Mouse (Mus musculus) liver, embryonic 12.5 days (tissue): ENCODE measurements around the gene Ces3a. TPM values are rescaled to one million over a fixed set of nuclear protein-coding genes. Genes with fewer than 3 reads are reported as not detected.

Experiments
- ATAC-seq: fragments of 200-750 bp; cut with Nextera tagmentation; 2 replicates; pipeline ENCODE4 v1.8.0; 2017; ENCODE audit warnings: moderate number of reproducible peaks, mild to moderate bottlenecking, moderate library complexity
- H3K27ac ChIP-seq: fragments of 300-500 bp; sonication (generic); 2 replicates; pipeline ENCODE4 v1.5.1; 2016; ENCODE audit warnings: mild to moderate bottlenecking
- H3K27me3 ChIP-seq: fragments of 300-500 bp; sonication (generic); replicated peaks from 2 replicates; pipeline ENCODE4 v1.6.1; 2016; ENCODE audit warnings: mild to moderate bottlenecking, moderate library complexity
- H3K36me3 ChIP-seq: fragments of 300-500 bp; sonication (generic); 2 replicates; pipeline ENCODE4 v1.6.1; 2016; ENCODE audit warnings: mild to moderate bottlenecking, moderate library complexity
- H3K4me1 ChIP-seq: fragments of 300-500 bp; sonication (generic); 2 replicates; pipeline ENCODE4 v1.6.1; 2016
- H3K4me2 ChIP-seq: fragments of 300-500 bp; sonication (generic); 2 replicates; pipeline ENCODE4 v1.6.1; 2016; ENCODE audit warnings: mild to moderate bottlenecking, moderate library complexity
- H3K4me3 ChIP-seq: fragments of 300-500 bp; sonication (generic); 2 replicates; pipeline ENCODE4 v1.5.1; 2016; ENCODE audit warnings: mild to moderate bottlenecking, moderate library complexity
- H3K9ac ChIP-seq: fragments of 300-500 bp; sonication (generic); 2 replicates; pipeline ENCODE4 v1.6.1; 2016; ENCODE audit warnings: mild to moderate bottlenecking, moderate library complexity
- H3K9me3 ChIP-seq: fragments of 300-500 bp; sonication (generic); replicated peaks from 2 replicates; pipeline ENCODE4 v1.6.1; 2016; ENCODE audit warnings: mild to moderate bottlenecking, moderate library complexity
- WGBS: fragments of 180-500 bp; shearing (Covaris S2); methylation state at CpG from one replicate; pipeline ENCODE4 v1.1.7; 2016; ENCODE audit not compliant: insufficient replicate concordance; 5-methylcytosine and 5-hydroxymethylcytosine counted together
- polyA plus RNA-seq: library from polyadenylated mRNA; unstranded; fragments of >200 nt; fragmentation: Nextera tagmentation; extraction: Ambion mirVana; gene quantifications from 2 replicates; pipeline ENCODE4 v1.2.1, GENCODE M21; 2016

Ces3a gene
- polyA plus RNA-seq: not detected in 2 replicates

DNA sequence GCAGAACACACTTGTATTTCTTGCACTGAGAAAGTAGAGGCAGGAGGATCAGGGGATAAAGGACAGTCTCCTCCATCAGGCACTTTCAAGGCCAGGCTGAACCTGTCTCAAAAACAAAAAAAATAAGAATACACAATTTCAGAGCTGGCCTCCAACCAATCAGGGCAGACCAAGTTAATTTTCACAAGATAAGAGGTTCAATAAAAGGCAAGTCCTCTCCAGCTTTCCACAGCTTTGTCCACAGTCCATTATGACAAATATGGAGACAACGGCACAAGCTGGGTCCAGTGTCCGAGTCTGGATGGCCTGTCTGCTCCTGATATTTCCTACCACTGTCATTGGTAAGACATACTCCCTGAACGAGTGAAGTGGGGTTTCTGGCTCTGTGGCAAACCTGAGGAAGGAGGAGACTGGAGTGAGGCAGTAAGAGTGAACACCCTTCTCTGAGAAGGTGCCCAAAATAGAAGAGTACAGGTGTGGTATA lies at the start of gene Ces3a:
Ces3a (plus strand) TSS at position 231 of the 484 bp plus-strand sequence.
- no peak within 1 kb of the TSS for H3K9ac ChIP-seq
- no peak for ATAC-seq
- no peak within 1 kb of the TSS for H3K27ac ChIP-seq
- H3K36me3 ChIP-seq: no peaks in the 10 kb centered on the region
- H3K4me1 ChIP-seq: no peaks in the 10 kb centered on the region
- H3K9me3 ChIP-seq: no peaks in the 10 kb centered on the region
- H3K4me3 ChIP-seq: no peak within 1 kb of the TSS
- H3K4me2 ChIP-seq: no peak within 1 kb of the TSS
- no peaks in the 10 kb centered on the region for H3K27me3 ChIP-seq
- WGBS: 66% methylated on average over 3 of the region's 3 CpGs

DNA sequence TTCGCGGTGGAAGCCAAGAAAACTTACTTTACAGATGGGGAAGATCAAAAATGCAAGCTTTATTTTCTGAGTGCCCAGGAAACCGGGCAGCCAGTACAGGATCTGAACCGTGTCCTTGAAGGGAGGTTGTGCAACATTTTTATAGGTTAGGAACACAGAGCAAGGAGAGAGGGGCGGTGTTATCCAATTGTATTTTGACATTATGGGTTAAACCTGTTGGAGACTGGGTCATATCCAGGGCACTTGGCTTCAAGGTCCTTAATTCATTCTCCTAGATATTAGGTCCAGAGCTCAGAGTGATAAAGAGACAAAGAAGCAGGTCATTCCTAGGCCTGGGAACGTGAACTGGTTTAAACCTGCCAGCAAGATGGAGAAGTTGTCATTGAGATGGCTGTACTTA lies 49.2 kb upstream of the Ces3a start:
- H3K27ac ChIP-seq: no peak overlapping the region
- ATAC-seq: no peak
- no peak overlapping the region for H3K9ac ChIP-seq
- H3K4me3 ChIP-seq: no peak overlapping the region
- 67% methylated on average over 6 of the region's 6 CpGs for WGBS
- no peaks in the 10 kb centered on the region for H3K4me1 ChIP-seq
- H3K36me3 ChIP-seq: no peaks in the 10 kb centered on the region
- H3K9me3 ChIP-seq: no peaks in the 10 kb centered on the region
- no peaks in the 10 kb centered on the region for H3K27me3 ChIP-seq
- no peak overlapping the region for H3K4me2 ChIP-seq

DNA sequence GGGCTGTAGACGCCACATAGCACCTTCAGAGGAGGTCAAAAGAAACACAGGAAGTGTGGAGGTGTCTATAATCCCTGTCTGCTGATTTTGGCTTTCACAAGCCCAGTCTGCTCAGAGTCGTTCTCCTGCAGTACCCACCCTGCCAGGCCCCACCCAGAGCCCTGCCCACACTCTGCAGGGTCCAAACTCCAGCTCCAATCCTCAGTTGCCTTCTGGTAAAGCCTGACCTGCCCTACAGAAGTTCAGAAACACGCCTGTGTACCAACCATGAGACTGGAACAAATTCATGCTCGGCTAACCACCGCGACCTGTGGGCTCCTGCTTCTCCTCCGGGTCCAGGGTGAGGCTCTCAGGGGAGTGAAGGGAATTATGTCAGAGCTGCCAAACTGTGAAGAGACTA lies 47.8 kb upstream of the Ces3a start, which contains the start of gene Ces2h:
Ces2h (plus strand) TSS at position 268 of the 400 bp plus-strand sequence.
- Histone ChIP-seq H3K4me1 (no peaks in the 10 kb centered on the region), H3K36me3 (no peaks in the 10 kb centered on the region), H3K27me3 (no peaks in the 10 kb centered on the region), H3K27ac (no peak within 1 kb of the TSS), H3K9me3 (no peaks in the 10 kb centered on the region), H3K9ac (no peak within 1 kb of the TSS), H3K4me3 (no peak within 1 kb of the TSS), H3K4me2 (no peak within 1 kb of the TSS)
- no peak for ATAC-seq
- WGBS: 69% methylated on average over 7 of the region's 7 CpGs

DNA sequence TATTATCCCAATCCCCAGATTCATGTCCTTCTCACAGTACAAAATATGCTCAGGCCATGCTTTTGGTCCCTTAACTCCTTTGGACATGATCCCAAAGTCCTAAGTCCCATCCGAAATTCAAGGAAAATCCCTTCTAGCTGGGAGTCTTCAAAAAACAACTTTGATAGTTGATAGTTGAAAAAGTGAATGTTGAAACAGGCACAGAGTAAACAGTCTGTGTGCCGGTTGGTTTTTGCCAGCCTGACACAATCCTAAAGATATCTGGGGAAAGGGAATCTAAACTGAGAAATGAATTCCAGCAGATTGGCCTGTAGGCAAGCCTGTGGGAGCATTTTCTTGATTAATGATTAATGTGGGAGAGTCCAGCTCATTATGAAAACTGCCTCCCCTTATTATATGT lies 38.4 kb upstream of the Ces3a start:
- no peak for ATAC-seq
- H3K36me3 ChIP-seq: no peaks in the 10 kb centered on the region
- H3K27me3 ChIP-seq: no peaks in the 10 kb centered on the region
- H3K9me3 ChIP-seq: 0 out of 2 replicates have a peak, but pooled peaks cover 6% of the 10 kb centered on the region
- no peaks in the 10 kb centered on the region for H3K4me1 ChIP-seq
- H3K9ac ChIP-seq: no peak overlapping the region
- H3K4me2 ChIP-seq: no peak overlapping the region
- no peak overlapping the region for H3K27ac ChIP-seq
- 62% methylated on average over 2 of the region's 2 CpGs for WGBS
- H3K4me3 ChIP-seq: no peak overlapping the region

DNA sequence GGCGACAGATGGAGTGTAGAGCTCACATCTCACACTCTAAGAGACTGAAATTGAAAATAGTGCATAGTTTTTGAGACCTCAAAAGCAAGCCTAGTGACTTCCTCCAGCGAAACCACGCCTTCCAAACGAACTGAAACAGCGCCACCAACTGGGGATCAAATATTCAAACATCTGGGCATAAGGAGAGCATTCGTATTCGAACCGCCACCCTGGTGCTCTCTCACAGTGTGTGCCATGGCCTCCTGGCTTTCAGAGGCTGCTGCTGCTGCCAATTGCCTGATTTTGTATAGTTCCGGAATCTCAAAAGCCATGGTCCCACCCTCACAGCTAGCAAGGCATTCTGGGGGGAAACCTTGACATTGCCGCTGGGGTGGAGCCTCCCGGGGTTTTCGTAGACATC lies 37.3 kb upstream of the Ces3a start:
- no peak for ATAC-seq
- WGBS: 63% methylated on average over 12 of the region's 12 CpGs
- no peak overlapping the region for H3K4me3 ChIP-seq

DNA sequence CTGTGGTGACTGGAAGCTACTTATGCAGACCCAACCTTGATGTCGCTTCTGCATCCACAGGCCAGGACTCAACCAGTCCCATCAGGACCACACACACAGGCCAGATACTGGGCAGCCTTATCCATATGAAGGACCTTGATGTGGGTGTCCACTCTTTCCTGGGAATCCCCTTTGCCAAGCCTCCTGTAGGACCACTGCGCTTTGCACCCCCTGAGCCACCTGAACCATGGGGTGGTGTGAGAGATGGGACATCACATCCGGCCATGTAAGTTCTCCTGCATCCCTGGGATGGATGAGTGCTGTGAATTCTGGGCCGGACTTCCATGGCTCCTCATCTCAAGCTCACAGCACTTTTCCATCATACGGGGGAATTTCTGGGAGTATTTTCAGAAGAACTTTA lies 34.0 kb upstream of the Ces3a start:
- WGBS: 66% methylated on average over 5 of the region's 5 CpGs
- Histone ChIP-seq H3K27ac (no peak overlapping the region), H3K4me2 (no peak overlapping the region), H3K9me3 (0 out of 2 replicates have a peak, but pooled peaks cover 6% of the 10 kb centered on the region), H3K36me3 (no peaks in the 10 kb centered on the region), H3K27me3 (no peaks in the 10 kb centered on the region), H3K9ac (no peak overlapping the region), H3K4me1 (no peaks in the 10 kb centered on the region), H3K4me3 (no peak overlapping the region)
- ATAC-seq: no peak

More for the DNA sequence above, 37.3 kb upstream of the Ces3a start:
- no peaks in the 10 kb centered on the region for H3K27me3 ChIP-seq
- no peak overlapping the region for H3K9ac ChIP-seq
- H3K36me3 ChIP-seq: no peaks in the 10 kb centered on the region
- H3K4me2 ChIP-seq: no peak overlapping the region
- H3K27ac ChIP-seq: no peak overlapping the region
- H3K4me1 ChIP-seq: no peaks in the 10 kb centered on the region
- 0 out of 2 replicates have a peak, but pooled peaks cover 6% of the 10 kb centered on the region for H3K9me3 ChIP-seq

DNA sequence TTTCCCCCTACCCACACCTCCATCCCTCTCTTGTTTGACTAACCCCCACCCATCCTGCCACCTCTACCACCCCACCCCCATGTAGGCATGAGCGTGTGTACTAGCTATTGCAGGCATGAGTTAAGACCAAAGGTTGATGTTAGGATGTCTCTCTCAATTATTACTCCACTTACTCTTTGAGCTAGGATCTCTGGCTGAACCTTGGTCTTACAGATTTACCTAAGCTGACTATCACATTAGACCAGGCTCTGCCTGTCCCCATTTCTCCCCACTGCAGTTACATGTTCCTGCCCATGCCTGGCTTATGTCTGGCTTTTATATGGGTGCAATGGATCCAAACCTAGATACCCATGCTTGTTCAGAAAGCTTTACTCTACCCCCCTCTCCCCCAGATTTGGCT lies 26.4 kb upstream of the Ces3a start:
- WGBS: 71% methylated on average over 1 of the region's 1 CpGs
- no peak for ATAC-seq
- H3K27me3 ChIP-seq: no peaks in the 10 kb centered on the region

DNA sequence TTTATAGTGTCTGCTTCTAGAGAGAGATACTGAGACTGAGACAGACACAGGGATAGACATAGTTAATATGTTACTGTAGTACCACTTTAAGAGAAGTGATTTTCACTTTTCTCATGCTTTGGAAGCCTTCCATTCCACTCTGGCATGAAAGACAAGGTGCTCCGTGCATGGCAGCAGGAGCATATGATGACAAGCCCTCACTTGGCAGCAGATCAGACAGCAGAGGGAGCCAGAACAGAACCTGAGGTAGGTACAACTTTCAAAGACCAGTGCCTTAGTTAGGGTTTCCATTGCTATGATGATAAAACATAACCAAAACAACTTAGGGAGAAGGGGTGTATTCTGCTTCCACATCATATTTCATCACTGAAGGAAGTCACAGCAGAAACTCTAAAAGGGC lies 25.3 kb upstream of the Ces3a start:
- H3K27me3 ChIP-seq: no peaks in the 10 kb centered on the region
- H3K9ac ChIP-seq: no peak overlapping the region
- H3K27ac ChIP-seq: no peak overlapping the region
- H3K36me3 ChIP-seq: no peaks in the 10 kb centered on the region
- no peak overlapping the region for H3K4me2 ChIP-seq
- no peak for ATAC-seq
- WGBS: 41% methylated on average over 1 of the region's 1 CpGs
- no peaks in the 10 kb centered on the region for H3K4me1 ChIP-seq
- H3K9me3 ChIP-seq: no peaks in the 10 kb centered on the region
- no peak overlapping the region for H3K4me3 ChIP-seq

More for the DNA sequence above, 26.4 kb upstream of the Ces3a start:
- no peak overlapping the region for H3K4me3 ChIP-seq
- H3K4me2 ChIP-seq: no peak overlapping the region
- no peak overlapping the region for H3K9ac ChIP-seq
- H3K27ac ChIP-seq: no peak overlapping the region
- H3K9me3 ChIP-seq: no peaks in the 10 kb centered on the region
- H3K36me3 ChIP-seq: no peaks in the 10 kb centered on the region
- H3K4me1 ChIP-seq: no peaks in the 10 kb centered on the region

DNA sequence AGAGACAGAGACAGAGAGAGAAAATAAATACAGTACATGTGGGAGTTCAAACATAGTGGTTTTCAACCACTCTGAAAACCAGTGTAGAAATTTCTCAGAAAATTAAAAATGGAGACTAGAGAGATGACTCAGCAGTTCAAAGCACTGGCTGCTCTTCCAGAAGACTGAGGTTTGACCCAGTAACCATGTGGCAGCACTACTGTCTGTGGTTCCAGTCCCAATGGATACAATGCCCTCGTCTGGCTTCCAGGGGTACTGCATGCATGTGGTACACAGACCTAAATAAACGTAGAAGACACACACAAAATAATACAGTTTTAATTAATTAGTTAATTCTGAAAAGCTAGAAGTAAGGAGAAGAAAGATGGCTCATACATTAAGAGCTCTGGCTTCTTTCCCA lies 23.4 kb upstream of the Ces3a start:
- Histone ChIP-seq H3K27ac (no peak overlapping the region), H3K9ac (no peak overlapping the region), H3K36me3 (no peaks in the 10 kb centered on the region), H3K4me3 (no peak overlapping the region), H3K4me2 (no peak overlapping the region), H3K4me1 (no peaks in the 10 kb centered on the region), H3K9me3 (no peaks in the 10 kb centered on the region), H3K27me3 (no peaks in the 10 kb centered on the region)
- WGBS: 55% methylated on average over 2 of the region's 2 CpGs
- ATAC-seq: no peak

DNA sequence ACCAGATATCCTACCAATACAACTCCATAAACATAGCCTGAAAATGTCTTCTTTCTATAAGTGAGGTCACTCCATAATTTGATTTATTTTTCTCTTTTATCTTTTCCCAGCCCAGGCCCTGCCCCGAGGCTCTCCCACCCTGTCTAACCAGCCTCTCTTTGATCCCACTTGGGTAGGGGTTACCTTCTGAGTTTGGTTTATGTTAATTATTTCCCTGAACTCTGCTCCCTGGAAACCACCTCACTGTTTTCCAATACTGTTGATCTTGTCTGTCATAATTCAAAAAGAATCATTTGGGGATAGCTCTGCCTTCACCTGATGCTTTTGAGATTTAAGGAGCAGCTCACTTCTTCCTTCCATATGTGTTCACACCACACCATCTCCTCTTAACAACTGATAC lies 4.9 kb upstream of the Ces3a start:
- H3K4me1 ChIP-seq: no peaks in the 10 kb centered on the region
- H3K4me3 ChIP-seq: no peak overlapping the region
- H3K9me3 ChIP-seq: no peaks in the 10 kb centered on the region
- H3K4me2 ChIP-seq: no peak overlapping the region
- ATAC-seq: no peak
- WGBS: 48% methylated on average over 1 of the region's 1 CpGs
- H3K9ac ChIP-seq: no peak overlapping the region
- no peak overlapping the region for H3K27ac ChIP-seq
- no peaks in the 10 kb centered on the region for H3K27me3 ChIP-seq
- H3K36me3 ChIP-seq: no peaks in the 10 kb centered on the region

DNA sequence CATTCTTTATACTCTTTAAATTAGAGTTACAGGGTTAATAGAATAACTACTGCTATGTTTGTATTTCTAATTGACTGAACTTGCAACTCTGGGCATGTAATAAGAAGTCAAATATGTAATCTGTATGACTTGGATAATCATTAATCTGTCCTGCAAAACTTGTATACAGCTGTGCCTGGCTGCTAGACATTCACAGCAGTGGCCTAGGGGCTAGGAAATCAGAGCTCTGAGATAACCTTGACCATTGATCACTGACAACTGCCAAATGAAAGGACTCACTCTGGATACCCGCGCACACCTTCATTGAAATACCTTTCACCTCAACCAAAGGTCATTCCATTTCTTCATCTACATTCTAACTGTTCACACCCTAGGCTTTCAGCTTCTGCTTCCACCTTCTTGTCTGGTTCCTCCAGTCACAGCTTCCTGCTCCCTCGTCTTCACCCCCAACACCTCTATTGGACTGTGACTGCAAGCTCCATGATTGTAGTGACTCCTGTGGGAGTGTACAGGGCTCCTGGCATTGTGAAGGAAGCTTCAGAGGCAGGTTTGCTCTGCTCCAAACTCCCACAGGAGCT lies 2.5 kb upstream of the Ces3a start:
- Histone ChIP-seq H3K4me2 (no peak overlapping the region), H3K27ac (no peak overlapping the region), H3K27me3 (no peaks in the 10 kb centered on the region), H3K4me3 (no peak overlapping the region), H3K9me3 (no peaks in the 10 kb centered on the region), H3K4me1 (no peaks in the 10 kb centered on the region), H3K9ac (no peak overlapping the region), H3K36me3 (no peaks in the 10 kb centered on the region)
- WGBS: 55% methylated on average over 3 of the region's 3 CpGs
- no peak for ATAC-seq

DNA sequence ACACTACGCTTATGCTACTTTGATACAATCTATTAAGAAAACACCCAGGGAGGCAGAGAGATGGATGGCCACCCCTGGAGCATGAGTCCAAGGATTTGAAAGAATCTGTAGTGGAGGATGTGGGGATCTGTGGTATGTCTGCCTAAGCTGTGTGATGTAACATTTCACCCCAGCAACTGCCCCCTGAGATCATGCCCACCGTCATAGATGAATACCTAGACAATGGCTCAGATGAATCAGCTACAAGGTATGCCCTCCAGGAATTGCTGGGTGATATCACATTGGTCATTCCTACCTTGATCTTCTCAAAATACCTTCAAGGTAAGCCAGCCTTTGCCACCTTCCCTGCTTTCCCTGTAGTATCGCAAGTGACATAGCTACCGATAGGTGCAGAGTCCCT lies 7.8 kb downstream of the Ces3a start:
- no peaks in the 10 kb centered on the region for H3K36me3 ChIP-seq
- no peak overlapping the region for H3K4me2 ChIP-seq
- H3K9me3 ChIP-seq: no peaks in the 10 kb centered on the region
- WGBS: 79% methylated on average over 4 of the region's 4 CpGs
- H3K4me3 ChIP-seq: no peak overlapping the region
- H3K27ac ChIP-seq: no peak overlapping the region
- no peaks in the 10 kb centered on the region for H3K4me1 ChIP-seq
- no peak for ATAC-seq
- no peak overlapping the region for H3K9ac ChIP-seq
- no peaks in the 10 kb centered on the region for H3K27me3 ChIP-seq

DNA sequence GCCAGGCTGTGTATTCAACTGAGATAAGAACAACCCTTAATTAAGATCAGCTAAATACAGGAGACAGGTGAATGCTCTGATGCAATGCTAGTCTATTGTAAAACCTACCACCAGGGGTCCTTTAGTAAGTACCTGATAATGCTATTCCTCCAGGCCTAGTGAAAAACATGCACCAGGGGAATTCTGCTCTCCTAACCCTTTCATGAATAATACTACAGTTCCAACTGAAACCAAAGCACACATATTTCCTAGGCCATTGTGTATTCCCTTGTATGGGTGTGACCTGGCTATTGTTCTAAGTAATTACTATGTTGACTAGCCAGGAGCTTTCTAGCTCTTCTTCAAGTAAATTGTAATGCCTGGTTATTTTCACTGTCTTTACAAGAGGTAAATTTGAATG lies 11.7 kb downstream of the Ces3a start:
- H3K36me3 ChIP-seq: no peaks in the 10 kb centered on the region
- no peaks in the 10 kb centered on the region for H3K27me3 ChIP-seq
- no peak overlapping the region for H3K4me3 ChIP-seq
- no peak overlapping the region for H3K4me2 ChIP-seq
- no peaks in the 10 kb centered on the region for H3K9me3 ChIP-seq
- no peak overlapping the region for H3K27ac ChIP-seq
- no peaks in the 10 kb centered on the region for H3K4me1 ChIP-seq
- ATAC-seq: no peak
- no peak overlapping the region for H3K9ac ChIP-seq
